Mouse (Mus musculus) heart, adult 8-10 months (tissue): ENCODE data around the gene Ifna9. TPM values are rescaled to one million over a fixed set of nuclear protein-coding genes. Genes with fewer than 3 reads are reported as not detected.
A peak's percentile ranks its signal among the peaks of the same experiment; 100 is the strongest.
"Not testable (repeated sequence)": the region's sequence is repeated elsewhere in the genome, so short reads cannot be mapped to it uniquely, and the experiment has no call there.

Experiments used
- DNase-seq: peaks from one replicate; pipeline ENCODE4 v3.0.0; 2022; ENCODE audit warnings: low spot score
- total RNA-seq, 4 experiments: library from RNA; stranded (reverse); gene quantifications; 2 replicates each; pipeline ENCODE4 v1.2.4; 2022

Ifna9 gene
- total RNA-seq, result not detected

DNA sequence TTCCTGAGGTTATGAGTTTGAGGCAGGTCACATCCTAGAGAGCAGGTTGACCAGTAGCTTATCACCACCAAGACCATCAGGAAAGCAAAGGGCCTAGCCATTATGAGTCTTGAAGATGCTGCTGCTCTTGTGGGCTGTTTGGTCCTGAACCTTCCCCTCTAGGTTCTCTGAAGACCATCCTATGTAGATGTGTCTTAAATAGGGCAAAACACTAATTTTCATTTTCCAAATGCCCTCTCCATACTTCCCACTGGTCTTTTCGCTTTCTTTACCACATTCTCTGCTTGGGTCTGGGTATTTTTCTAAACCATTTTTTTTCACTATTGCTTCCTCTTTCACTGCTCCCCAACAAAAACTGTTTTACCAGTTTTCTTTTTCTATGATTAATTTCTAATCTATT is at the start of gene Ifna9:
TSS of gene Ifna9 (minus strand) at position 101 of the 400 bp plus-strand sequence.
- DNase-seq, result no peak

DNA sequence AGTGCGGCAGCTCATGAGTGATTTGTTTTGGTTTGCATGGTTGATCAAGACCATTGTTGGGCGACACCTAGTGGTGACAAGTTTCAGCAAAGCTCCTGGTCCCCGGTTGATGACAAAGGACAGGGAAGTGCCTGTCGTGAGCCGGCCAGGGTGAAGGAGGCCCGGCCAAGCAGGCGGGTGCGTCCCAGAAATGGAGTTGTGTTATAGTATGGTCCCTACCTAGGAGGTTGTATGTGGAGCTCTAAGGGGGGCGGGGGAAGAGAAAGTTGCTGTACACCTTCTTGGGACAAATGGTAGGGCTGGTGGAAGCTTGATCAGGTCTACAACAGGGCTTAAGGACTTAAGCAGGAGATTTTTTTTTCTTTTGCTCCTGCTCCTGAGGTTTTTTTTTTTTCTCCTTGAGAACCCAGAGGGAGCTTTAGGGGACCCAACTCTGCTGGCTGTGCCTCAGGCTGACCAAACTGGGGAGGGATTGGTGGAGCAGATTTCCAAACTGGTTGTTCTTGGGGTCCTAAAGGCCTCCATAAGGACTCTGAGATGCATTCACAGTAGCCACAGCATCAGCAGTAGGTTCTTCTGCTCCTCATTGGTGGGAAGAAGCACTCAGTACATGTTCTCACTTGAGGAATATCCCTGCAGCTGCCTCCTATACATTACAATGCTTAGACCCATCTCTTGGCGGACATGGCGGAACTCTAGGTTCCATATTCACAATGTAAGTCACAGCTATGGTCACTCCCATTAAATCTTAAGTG is 49.1 kb upstream of the Ifna9 start:
- DNase-seq, result peak; percentile 94

DNA sequence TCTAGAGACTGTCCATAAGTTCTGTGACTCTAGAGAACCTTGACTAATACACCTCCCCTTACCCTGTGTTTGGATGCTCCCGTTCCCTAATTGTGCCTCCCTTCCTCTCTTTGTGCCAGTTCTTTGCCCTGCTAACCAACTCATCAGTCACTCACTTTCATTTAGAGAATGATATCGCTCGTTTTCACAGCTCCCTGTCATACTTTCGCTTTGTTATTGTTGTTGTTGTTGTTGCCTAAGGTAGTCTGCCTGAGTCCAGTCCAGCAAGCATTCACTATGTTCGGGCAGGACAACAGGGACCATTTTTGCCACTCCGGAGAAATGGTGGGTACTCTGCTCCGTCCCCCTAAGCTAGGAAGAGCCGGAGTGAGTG is 48.5 kb upstream of the Ifna9 start:
- peak; percentile 2 for DNase-seq

DNA sequence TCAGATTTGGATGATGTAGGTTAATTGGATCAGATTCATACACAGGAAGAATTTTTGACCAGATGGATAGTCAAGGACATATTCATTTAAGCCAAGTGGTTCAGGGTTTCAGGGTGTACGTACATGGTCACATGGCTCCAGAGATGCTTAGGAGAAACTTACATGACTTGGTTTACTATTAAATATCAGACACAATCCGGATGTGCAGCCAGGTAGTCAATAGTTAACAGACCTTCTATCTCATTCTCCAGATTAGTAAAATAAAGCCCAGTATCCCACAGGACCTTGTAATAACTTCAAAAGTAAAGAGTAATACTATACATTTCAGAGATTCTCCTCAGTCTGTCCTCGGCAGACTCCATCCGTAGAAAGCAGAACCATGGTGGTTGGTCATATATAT is 42.1 kb upstream of the Ifna9 start, which contains the start of gene C87499:
TSS of gene C87499 (minus strand) at position 101 of the 400 bp plus-strand sequence.
- DNase-seq, result no peak

DNA sequence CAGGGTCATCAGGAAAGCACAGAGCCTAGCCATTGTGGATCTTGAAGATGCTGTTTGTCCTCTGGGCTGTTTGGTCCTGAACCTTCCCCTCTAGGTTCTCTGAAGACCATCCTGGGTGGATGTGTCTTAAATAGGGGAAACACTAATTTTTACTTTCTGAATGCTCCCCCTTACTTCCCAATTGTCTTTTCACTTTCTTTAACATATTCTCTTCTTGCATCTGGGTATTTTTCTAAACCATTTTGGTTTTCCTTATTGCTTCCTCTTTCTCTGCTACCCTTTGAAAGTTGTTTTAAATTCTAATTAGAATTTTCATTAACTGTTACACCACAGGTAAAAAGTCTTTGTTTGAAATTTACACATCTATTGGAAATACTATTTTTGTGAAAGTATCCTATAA is 11.1 kb upstream of the Ifna9 start, which contains the start of gene Ifna12:
TSS of gene Ifna12 (minus strand) at position 101 of the 400 bp plus-strand sequence.
- no peak for DNase-seq

DNA sequence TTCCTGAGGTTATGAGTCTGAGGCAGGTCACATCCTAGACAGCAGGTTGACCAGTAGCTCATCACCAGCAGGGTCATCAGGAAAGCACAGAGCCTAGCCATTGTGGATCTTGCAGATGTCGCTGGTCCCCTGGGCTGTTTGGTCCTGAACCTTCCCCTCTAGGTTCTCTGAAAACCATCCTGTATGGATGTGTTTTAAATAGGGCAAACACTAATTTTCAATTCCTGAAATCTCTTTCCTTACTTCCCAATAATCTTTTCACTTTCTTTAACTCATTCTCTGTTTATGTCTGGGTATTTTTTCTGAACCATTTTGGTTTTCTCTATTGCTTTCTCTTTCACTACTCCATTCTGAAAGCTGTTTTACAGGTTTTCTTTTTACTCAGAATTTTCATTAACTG is 20.5 kb downstream of the Ifna9 start, which contains the start of gene Ifna14:
TSS of gene Ifna14 (minus strand) at position 101 of the 400 bp plus-strand sequence.
- no peak for DNase-seq

DNA sequence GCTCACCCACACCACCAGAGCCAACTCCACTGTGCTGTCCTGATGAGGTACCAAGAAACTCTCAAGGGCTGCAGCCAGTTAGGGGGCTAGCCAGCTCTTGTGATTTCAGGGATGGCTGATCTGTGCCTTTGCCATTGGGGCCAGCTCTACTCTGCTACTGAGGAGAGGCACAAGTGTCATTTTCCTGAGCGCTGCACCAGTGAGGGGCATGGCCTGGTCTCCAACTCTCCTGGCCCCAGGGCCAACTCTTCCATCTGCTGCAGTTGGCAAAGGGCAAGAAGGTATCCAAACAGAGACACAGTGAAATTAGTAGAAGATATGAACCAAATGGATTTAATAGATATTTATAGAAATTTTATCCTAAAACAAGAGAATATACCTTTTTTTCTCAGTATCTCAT is 30.4 kb downstream of the Ifna9 start:
- no peak for DNase-seq

DNA sequence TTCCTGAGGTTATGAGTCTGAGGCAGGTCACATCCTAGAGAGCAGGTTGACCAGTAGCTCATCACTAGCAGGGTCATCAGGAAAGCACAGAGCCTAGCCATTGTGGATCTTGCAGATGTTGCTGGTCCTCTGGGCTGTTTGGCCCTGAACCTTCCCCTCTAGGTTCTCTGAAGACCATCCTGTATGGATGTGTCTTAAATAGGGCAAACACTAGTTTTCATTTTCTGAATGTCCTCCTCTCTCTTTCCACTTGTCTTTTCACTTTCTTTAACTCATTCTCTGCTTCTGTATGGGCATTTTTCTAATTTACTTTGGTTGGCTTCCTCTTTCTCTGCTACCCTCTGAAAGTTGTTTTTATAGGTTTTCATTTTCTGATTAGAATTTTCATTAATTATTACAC is 34.0 kb downstream of the Ifna9 start, which contains the start of gene Ifna15:
TSS of gene Ifna15 (minus strand) at position 101 of the 400 bp plus-strand sequence.
- not testable (repeated sequence) for DNase-seq

DNA sequence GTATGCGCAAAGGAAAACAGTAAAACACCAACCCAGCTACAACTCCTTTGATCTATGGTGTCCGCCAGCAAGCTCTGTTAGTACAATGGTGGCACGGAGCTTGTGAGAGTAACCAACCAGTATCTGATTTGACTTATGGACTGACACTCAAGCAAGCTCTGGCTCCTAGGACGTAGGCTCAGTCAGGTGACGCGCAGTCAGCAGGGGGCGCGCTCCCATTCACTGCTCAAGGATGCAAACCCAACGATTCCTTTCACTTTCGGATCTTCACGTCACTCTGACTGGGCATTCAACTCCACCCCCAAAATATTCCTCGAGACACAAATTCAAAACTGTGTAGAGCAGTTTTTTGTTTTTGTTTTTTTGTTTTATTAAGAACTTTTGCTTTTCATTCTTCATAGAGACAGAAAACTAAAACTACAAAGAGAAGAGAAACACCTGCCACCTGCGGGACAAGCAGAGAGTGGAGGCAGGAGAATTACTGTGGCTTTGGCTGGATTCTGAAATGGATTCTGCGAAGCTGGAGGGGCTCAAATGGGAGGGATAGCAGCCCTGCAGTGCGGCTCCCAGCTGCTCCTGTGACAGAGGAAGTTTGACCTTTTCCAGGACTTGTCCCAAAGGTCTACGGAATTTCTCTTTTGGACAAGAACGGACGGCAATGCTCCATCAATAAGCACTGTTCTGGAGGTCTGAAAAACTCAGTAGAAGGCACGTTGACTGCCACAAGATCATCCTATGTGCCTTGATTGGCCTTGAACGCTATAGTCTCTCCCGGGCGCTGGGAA is 41.8 kb downstream of the Ifna9 start:
- peak; percentile 78 for DNase-seq

DNA sequence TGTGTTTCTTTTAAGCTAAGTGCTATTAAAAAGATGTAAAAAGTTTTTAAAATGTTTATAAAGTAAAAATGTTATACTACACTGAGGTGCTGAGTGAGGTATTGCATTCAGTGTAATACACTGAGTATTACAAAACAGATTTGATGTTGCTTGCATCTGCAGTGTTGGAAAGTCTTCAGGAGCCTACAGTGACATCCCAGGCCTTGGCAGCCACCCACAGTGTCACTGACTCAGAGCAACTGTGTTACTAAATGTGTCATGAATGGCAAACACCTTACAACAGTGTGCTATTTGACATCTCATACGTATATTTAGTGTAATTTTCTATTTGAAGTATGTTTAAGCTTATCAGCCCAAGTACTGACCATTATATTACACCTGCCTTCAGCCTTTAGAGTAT is 44.2 kb downstream of the Ifna9 start:
- DNase-seq, result no peak

DNA sequence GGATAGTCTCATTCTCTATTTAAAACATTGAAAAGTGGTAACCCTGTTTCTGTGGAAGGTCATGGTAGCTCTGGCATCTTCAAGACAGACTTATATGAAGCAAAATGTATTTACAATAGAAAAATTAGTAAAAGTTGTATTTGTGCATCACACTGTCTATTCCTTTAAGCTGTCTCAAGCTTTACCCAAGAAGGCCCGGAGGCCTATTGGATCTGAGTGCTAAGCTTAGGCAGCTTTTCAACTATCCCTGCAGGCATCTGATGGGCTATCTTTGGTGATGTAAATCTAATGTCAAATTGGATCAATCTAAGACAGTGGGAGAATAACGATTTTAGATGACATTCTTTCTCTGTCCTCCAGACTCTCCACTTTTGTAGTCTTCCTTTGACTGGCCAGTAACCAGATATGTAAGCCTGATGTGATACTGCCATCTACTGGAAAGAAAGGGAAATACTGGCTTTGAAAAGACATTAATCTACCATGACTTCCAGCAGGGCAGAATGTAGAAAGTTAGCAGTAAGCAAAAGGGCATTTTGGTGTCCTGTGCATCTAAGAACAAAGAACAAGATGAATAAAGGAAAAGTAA is 48.4 kb downstream of the Ifna9 start:
- DNase-seq, result peak; percentile 79

Other genes with a start within 250 kb of the Ifna9 start
- gene Hacd4, start 153.5 kb downstream of the Ifna9 start, total RNA-seq, result 1 to 10 TPM; 4.0 to 5.6 (median 4.4) TPM
- gene Ifnb1, start 69.6 kb downstream of the Ifna9 start, total RNA-seq, result not detected
- not detected for gene Ifna15, start 34.1 kb downstream of the Ifna9 start, total RNA-seq
- not detected for gene Ifna14, start 20.6 kb downstream of the Ifna9 start, total RNA-seq
- not detected for gene Ifna12, start 11.0 kb upstream of the Ifna9 start, total RNA-seq
- not detected for gene C87499, start 42.0 kb upstream of the Ifna9 start, total RNA-seq
- not detected for gene Ifna13, start 52.1 kb upstream of the Ifna9 start, total RNA-seq
- not detected for gene Ifna16, start 84.5 kb upstream of the Ifna9 start, total RNA-seq
- gene Ifna2, start 91.5 kb upstream of the Ifna9 start, total RNA-seq, result not detected
- gene Ifnab, start 99.0 kb upstream of the Ifna9 start, total RNA-seq, result not detected
- gene Gm26566, start 129.4 kb upstream of the Ifna9 start, total RNA-seq, result under 1 TPM; 0.41 to 0.87 (median 0.64) TPM
- gene Klhl9, start 130.1 kb upstream of the Ifna9 start, total RNA-seq, result 10 to 100 TPM; 67.8 to 80.5 (median 71.9) TPM
- gene Gm13271, start 162.5 kb upstream of the Ifna9 start, total RNA-seq, result not detected
- not detected for gene Gm13283, start 167.7 kb upstream of the Ifna9 start, total RNA-seq
- gene Gm13290, start 181.4 kb upstream of the Ifna9 start, total RNA-seq, result not detected
- gene Gm13289, start 184.5 kb upstream of the Ifna9 start, total RNA-seq, result not detected
- not detected for gene Gm13272, start 187.5 kb upstream of the Ifna9 start, total RNA-seq
- gene Ifnz, start 189.7 kb upstream of the Ifna9 start, total RNA-seq, result not detected
- not detected for gene Gm13276, start 193.3 kb upstream of the Ifna9 start, total RNA-seq
- not detected for gene Gm13277, start 196.2 kb upstream of the Ifna9 start, total RNA-seq
- not detected for gene Gm13278, start 199.2 kb upstream of the Ifna9 start, total RNA-seq
- not detected for gene Gm13275, start 202.1 kb upstream of the Ifna9 start, total RNA-seq
- not detected for gene Gm13279, start 205.0 kb upstream of the Ifna9 start, total RNA-seq
- gene Gm13285, start 207.3 kb upstream of the Ifna9 start, total RNA-seq, result not detected
- gene Gm13287, start 210.9 kb upstream of the Ifna9 start, total RNA-seq, result not detected
- gene Gm13288, start 213.1 kb upstream of the Ifna9 start, total RNA-seq, result not detected
- not detected for gene Ifna7, start 223.8 kb upstream of the Ifna9 start, total RNA-seq
- not detected for gene Ifna11, start 227.6 kb upstream of the Ifna9 start, total RNA-seq
- not detected for gene Ifna6, start 235.0 kb upstream of the Ifna9 start, total RNA-seq
- gene Ifna5, start 243.1 kb upstream of the Ifna9 start, total RNA-seq, result not detected
- not detected for gene Ifna4, start 249.5 kb upstream of the Ifna9 start, total RNA-seq